Mouse (Mus musculus): ENCODE data around the gene Coq8a.

The Coq8a gene

DNA sequence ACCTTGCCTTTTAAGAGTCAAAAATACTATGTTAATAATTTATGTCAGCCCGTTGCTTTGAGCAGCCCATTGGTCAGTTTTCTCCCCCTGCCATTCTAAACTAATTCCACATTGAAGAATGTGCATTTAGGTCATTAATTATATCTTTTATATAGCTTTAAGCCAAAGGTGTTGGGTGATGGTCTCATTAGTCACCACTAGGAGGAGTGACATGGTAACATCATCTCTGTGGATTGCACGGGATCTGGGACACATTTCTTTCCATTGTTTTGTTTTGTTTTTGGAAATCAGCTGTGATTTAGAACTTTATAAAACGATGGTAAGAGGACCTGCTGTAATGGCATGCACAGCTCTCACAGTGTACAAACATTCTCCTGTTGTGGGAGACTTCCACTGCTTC, 68.0 kb downstream of the Coq8a start:
- no peak for ATAC-seq (ENCODE audit: insufficient number of reproducible peaks, low FRiP score, low TSS enrichment)

DNA sequence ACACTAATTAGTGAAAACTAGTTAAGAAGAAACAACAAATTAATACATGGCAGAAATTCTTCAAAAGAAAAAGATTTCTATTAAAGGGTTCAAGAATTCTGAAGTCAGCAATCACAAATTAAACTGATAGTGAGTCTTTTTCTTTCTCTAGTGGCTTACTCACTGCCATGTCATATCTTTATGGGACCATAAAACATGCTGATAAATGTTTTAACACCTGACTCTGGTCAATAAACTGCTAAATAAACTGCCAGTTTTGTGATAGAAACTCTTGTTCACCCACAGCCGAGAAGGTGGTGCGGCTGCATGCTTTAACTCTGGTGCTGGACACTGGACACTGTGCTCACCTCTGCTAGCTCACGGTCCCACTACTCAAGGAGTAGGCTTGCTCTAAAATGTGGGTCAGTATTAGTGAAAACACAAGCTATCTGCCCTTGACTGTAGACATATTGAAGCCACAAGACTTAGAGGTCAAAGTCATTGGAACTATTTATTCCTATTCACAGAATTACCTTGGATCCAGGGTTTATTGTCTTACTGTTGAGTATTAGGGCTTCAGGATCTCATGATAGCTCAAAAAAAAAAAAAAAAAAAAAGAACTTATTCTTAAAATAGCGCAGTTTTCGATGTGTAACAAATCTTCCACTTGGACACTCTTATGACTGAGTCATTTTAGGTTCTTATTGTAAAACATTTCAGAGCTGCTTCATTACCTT, 71.2 kb downstream of the Coq8a start:
- no peak for ATAC-seq (ENCODE audit: insufficient number of reproducible peaks, low FRiP score, low TSS enrichment)

DNA sequence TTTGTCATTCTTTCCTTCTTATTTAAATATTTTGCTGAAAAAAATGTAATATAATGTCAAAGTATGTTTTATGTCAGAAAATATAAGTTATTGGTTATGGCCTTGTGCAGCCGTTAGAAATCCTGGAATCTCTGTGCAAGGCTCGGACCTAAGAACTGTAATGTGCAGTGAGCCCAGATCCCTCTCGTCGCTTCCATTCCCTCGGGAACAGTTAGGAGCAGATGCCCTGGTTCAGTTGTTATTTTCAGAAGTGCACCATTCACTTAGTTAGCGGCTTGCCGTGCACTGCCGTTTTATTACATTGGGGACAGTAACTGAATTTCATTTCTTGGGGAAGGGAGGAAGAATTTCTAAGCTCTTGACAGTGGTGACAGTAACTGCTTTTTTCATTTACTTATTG, 81.2 kb downstream of the Coq8a start:
- no peak for ATAC-seq (ENCODE audit: insufficient number of reproducible peaks, low FRiP score, low TSS enrichment)

GRCm38 (mm10) chr1:180116525-180116924, 82.9 kb downstream of the Coq8a start:
- no peak for ATAC-seq (ENCODE audit: insufficient number of reproducible peaks, low FRiP score, low TSS enrichment)

Measured in cerebellum, adult (tissue).